Mouse (Mus musculus) heart, postnatal 0 days (tissue): ENCODE data around the gene Olfr686. TPM values are rescaled to one million over a fixed set of nuclear protein-coding genes. Genes with fewer than 3 reads are reported as not detected.

Experiments used
- ATAC-seq: fragments of 200-750 bp; cut with Nextera tagmentation; 2 replicates; pipeline ENCODE4 v1.8.0; 2017; ENCODE audit warnings: low read depth, moderate number of reproducible peaks, moderate library complexity; ENCODE audit not compliant: insufficient read depth
- DNase-seq: peaks from one replicate; pipeline ENCODE4 v3.0.0-alpha.2; 2016; ENCODE audit warnings: low spot score
- H3K27ac ChIP-seq: fragments of 300-500 bp; sonication (generic); 2 replicates; pipeline ENCODE4 v1.5.1; 2014; ENCODE audit warnings: low read depth, mild to moderate bottlenecking
- H3K27me3 ChIP-seq: fragments of 300-500 bp; sonication (generic); 2 replicates; pipeline ENCODE4 v1.6.1; 2014; ENCODE audit warnings: low read length, mixed read lengths; ENCODE audit not compliant: control insufficient read depth, insufficient read depth
- H3K36me3 ChIP-seq: fragments of 300-500 bp; sonication (generic); replicated peaks from 2 replicates; pipeline ENCODE4 v1.6.1; 2014; ENCODE audit warnings: low read length, mixed read lengths; ENCODE audit not compliant: control insufficient read depth, insufficient read depth
- H3K4me1 ChIP-seq: fragments of 300-500 bp; sonication (generic); 2 replicates; pipeline ENCODE4 v1.6.1; 2014; ENCODE audit warnings: antibody characterized with exemption; ENCODE audit not compliant: control insufficient read depth, insufficient read depth
- H3K4me2 ChIP-seq: fragments of 300-500 bp; sonication (generic); 2 replicates; pipeline ENCODE4 v1.6.1; 2014; ENCODE audit warnings: low read depth, mild to moderate bottlenecking, low read length, moderate library complexity
- H3K4me3 ChIP-seq: fragments of 300-500 bp; sonication (generic); 2 replicates; pipeline ENCODE4 v1.5.1; 2014; ENCODE audit warnings: low read depth, low read length
- H3K9ac ChIP-seq: fragments of 300-500 bp; sonication (generic); replicated peaks from 2 replicates; pipeline ENCODE4 v1.6.1; 2014; ENCODE audit warnings: low read depth, low read length, mixed read lengths
- H3K9me3 ChIP-seq: fragments of 300-500 bp; sonication (generic); replicated peaks from 2 replicates; pipeline ENCODE4 v1.6.1; 2016; ENCODE audit warnings: low read length; ENCODE audit not compliant: control insufficient read depth
- CTCF ChIP-seq: IDR thresholded peaks from 2 replicates; pipeline ENCODE4 v1.5.1; 2016; ENCODE audit warnings: antibody characterized with exemption, control low read depth, low read depth
- EP300 ChIP-seq: IDR thresholded peaks from 2 replicates; pipeline ENCODE4 v1.6.1; 2016; ENCODE audit warnings: antibody characterized with exemption, low read depth
- WGBS: fragments of 180-500 bp; shearing (Covaris S2); extraction: QIAGEN DNeasy Blood & Tissue Kit; methylation state at CpG from one replicate; pipeline ENCODE4 v1.1.7; 2014; 5-methylcytosine and 5-hydroxymethylcytosine counted together
- polyA plus RNA-seq: library from polyadenylated mRNA; unstranded; fragments of >200 nt; fragmentation: Nextera tagmentation; extraction: Ambion mirVana; gene quantifications from 2 replicates; pipeline ENCODE4 v1.2.1, GENCODE M21; 2015
- total RNA-seq: library from RNA; depleted of rRNA; stranded (reverse); fragments of >200 nt; gene quantifications from 2 replicates; pipeline ENCODE4 v1.2.3, GENCODE M21; 2014; ENCODE audit warnings: low replicate concordance; rRNA removed

Olfr686 gene
- total and polyA plus RNA-seq, 2 experiments from 2014 or later = not detected

- Histone ChIP-seq H3K27me3 (no peaks in the 10 kb centered on the region), H3K27ac (no peak within 1 kb of the TSS), H3K9me3 (no peaks in the 10 kb centered on the region), H3K4me1 (no peaks in the 10 kb centered on the region), H3K4me2 (no peak within 1 kb of the TSS), H3K9ac (no peak within 1 kb of the TSS), H3K4me3 (no peak within 1 kb of the TSS), H3K36me3 (no peaks in the 10 kb centered on the region)
- WGBS = 45% methylated on average over 1 of the region's 1 CpGs
- DNase-seq (no peak), ATAC-seq (no peak)
- TF ChIP-seq EP300 (no peak), CTCF (no peak)
Observed at GRCm38 (mm10) chr7:105163553-105163952, 43.7 kb downstream of the Olfr686 start, which contains the start of gene Olfr684. Gene Olfr684, minus strand, starts transcription at chr7:105163653.

Other genes with a start within 250 kb of the Olfr686 start
- not detected in 2 replicates for gene Olfr670, start 244.9 kb downstream of the Olfr686 start, total RNA-seq
- not detected in 2 replicates for gene Olfr670, start 244.9 kb downstream of the Olfr686 start, polyA plus RNA-seq
- gene Olfr671, start 228.4 kb downstream of the Olfr686 start, total RNA-seq = not detected in 2 replicates
- not detected in 2 replicates for gene Olfr671, start 228.4 kb downstream of the Olfr686 start, polyA plus RNA-seq
- not detected in 2 replicates for gene Olfr672, start 205.5 kb downstream of the Olfr686 start, total RNA-seq
- not detected in 2 replicates for gene Olfr672, start 205.5 kb downstream of the Olfr686 start, polyA plus RNA-seq
- gene Olfr675, start 179.0 kb downstream of the Olfr686 start, total RNA-seq = not detected in 2 replicates
- not detected in 2 replicates for gene Olfr675, start 179.0 kb downstream of the Olfr686 start, polyA plus RNA-seq
- not detected in 2 replicates for gene Olfr676, start 174.8 kb downstream of the Olfr686 start, total RNA-seq
- gene Olfr676, start 174.8 kb downstream of the Olfr686 start, polyA plus RNA-seq = not detected in 2 replicates
- gene Olfr677, start 156.1 kb downstream of the Olfr686 start, total RNA-seq = not detected in 2 replicates
- not detected in 2 replicates for gene Olfr677, start 156.1 kb downstream of the Olfr686 start, polyA plus RNA-seq
- gene Olfr678, start 143.0 kb downstream of the Olfr686 start, total RNA-seq = not detected in 2 replicates
- gene Olfr678, start 143.0 kb downstream of the Olfr686 start, polyA plus RNA-seq = not detected in 2 replicates
- gene Olfr679, start 126.3 kb downstream of the Olfr686 start, total RNA-seq = not detected in 2 replicates
- not detected in 2 replicates for gene Olfr679, start 126.3 kb downstream of the Olfr686 start, polyA plus RNA-seq
- not detected in 2 replicates for gene Olfr680-ps1, start 114.7 kb downstream of the Olfr686 start, total RNA-seq
- not detected in 2 replicates for gene Olfr680-ps1, start 114.7 kb downstream of the Olfr686 start, polyA plus RNA-seq
- not detected in 2 replicates for gene Olfr681, start 90.6 kb downstream of the Olfr686 start, total RNA-seq
- not detected in 2 replicates for gene Olfr681, start 90.6 kb downstream of the Olfr686 start, polyA plus RNA-seq
- gene Olfr683, start 60.5 kb downstream of the Olfr686 start, total RNA-seq = not detected in 2 replicates
- gene Olfr683, start 60.5 kb downstream of the Olfr686 start, polyA plus RNA-seq = not detected in 2 replicates
- gene Olfr684, start 43.8 kb downstream of the Olfr686 start, total RNA-seq = not detected in 2 replicates
- gene Olfr684, start 43.8 kb downstream of the Olfr686 start, polyA plus RNA-seq = not detected in 2 replicates
- not detected in 2 replicates for gene Olfr685, start 21.5 kb downstream of the Olfr686 start, total RNA-seq
- not detected in 2 replicates for gene Olfr685, start 21.5 kb downstream of the Olfr686 start, polyA plus RNA-seq
- not detected in 2 replicates for gene Olfr688, start 80.6 kb upstream of the Olfr686 start, total RNA-seq
- not detected in 2 replicates for gene Olfr688, start 80.6 kb upstream of the Olfr686 start, polyA plus RNA-seq
- not detected in 2 replicates for gene Olfr689, start 103.7 kb upstream of the Olfr686 start, total RNA-seq
- not detected in 2 replicates for gene Olfr689, start 103.7 kb upstream of the Olfr686 start, polyA plus RNA-seq
- gene Olfr690, start 126.6 kb upstream of the Olfr686 start, total RNA-seq = not detected in 2 replicates
- gene Olfr690, start 126.6 kb upstream of the Olfr686 start, polyA plus RNA-seq = not detected in 2 replicates
- 1.0 TPM in 1 of 2 replicates, not detected in the other for gene Olfr691, start 134.8 kb upstream of the Olfr686 start, total RNA-seq
- gene Olfr691, start 134.8 kb upstream of the Olfr686 start, polyA plus RNA-seq = not detected in 2 replicates
- not detected in 2 replicates for gene Olfr692, start 160.7 kb upstream of the Olfr686 start, total RNA-seq
- gene Olfr692, start 160.7 kb upstream of the Olfr686 start, polyA plus RNA-seq = not detected in 2 replicates
- gene Gm5901, start 167.6 kb upstream of the Olfr686 start, total RNA-seq = not detected in 2 replicates
- not detected in 2 replicates for gene Gm5901, start 167.6 kb upstream of the Olfr686 start, polyA plus RNA-seq
- 19.0 and 33.2 TPM in 2 replicates for gene Fam160a2, start 192.6 kb upstream of the Olfr686 start, total RNA-seq
- 19.6 and 19.7 TPM in 2 replicates for gene Fam160a2, start 192.6 kb upstream of the Olfr686 start, polyA plus RNA-seq
- not detected in 2 replicates for gene Cnga4, start 197.1 kb upstream of the Olfr686 start, total RNA-seq
- gene Cnga4, start 197.1 kb upstream of the Olfr686 start, polyA plus RNA-seq = not detected in 2 replicates
- gene Cckbr, start 218.2 kb upstream of the Olfr686 start, total RNA-seq = not detected in 2 replicates
- gene Cckbr, start 218.2 kb upstream of the Olfr686 start, polyA plus RNA-seq = not detected in 2 replicates